Mouse (Mus musculus): ENCODE results near the gene Ldhc.

GRCm38 (mm10) chr7:46918678-46919371 is 57.8 kb downstream of the Ldhc start:
- TF ChIP-seq CTCF (IDR thresholded peaks at IDR 0.05; ENCODE audit: extremely low read depth, insufficient read depth, low read length) (no peak), POLR2A (IDR thresholded peaks at IDR 0.05; ENCODE audit: extremely low read depth, insufficient read depth, low read length) (no peak)

Measured in cortical plate, adult 2 months (tissue).